Mouse (Mus musculus): ENCODE measurements around the gene Tnfrsf1a.

- TF ChIP-seq CTCF (IDR thresholded peaks at IDR 0.05; ENCODE audit: borderline replicate concordance, insufficient read depth, low read depth, low read length), result no peak
- no peak for TF ChIP-seq POLR2A (IDR thresholded peaks at IDR 0.05; ENCODE audit: borderline replicate concordance, insufficient read depth, low read length)
Observed at GRCm38 (mm10) chr6:125318981-125319918, 29.9 kb upstream of the Tnfrsf1a start.
